Mouse (Mus musculus): ENCODE results near the gene G6pc3. TPM values are rescaled to one million over a fixed set of nuclear protein-coding genes. Genes with fewer than 3 reads are reported as not detected.
"Not testable (repeated sequence)": the region's sequence is repeated elsewhere in the genome, so short reads cannot be mapped to it uniquely, and the experiment has no call there.

G6pc3 gene
- 6.1 to 10.7 TPM (median 9.1 TPM) in 3 replicates for total RNA-seq (2017)

GRCm38 (mm10) chr11:102189461-102190436, at the start of gene G6pc3:
Gene G6pc3 (plus strand): TSS chr11:102189620.
- ATAC-seq (replicated peaks; ENCODE audit: insufficient number of reproducible peaks, low FRiP score, low TSS enrichment, poor library complexity, severe bottlenecking), result peak; percentile 92

- peak; percentile 53; the same call in 1 of the 2 replicates for ATAC-seq (replicated peaks; ENCODE audit: insufficient number of reproducible peaks, low FRiP score, low TSS enrichment, poor library complexity, severe bottlenecking)
These were observed 48.9 kb upstream of the G6pc3 start for GRCm38 (mm10) chr11:102140508-102140907.

- ATAC-seq (replicated peaks; ENCODE audit: insufficient number of reproducible peaks, low FRiP score, low TSS enrichment, poor library complexity, severe bottlenecking), result no peak
These were observed 47.1 kb upstream of the G6pc3 start for GRCm38 (mm10) chr11:102142355-102142754.

- no peak for ATAC-seq (replicated peaks; ENCODE audit: insufficient number of reproducible peaks, low FRiP score, low TSS enrichment, poor library complexity, severe bottlenecking)
These were observed 44.4 kb upstream of the G6pc3 start for GRCm38 (mm10) chr11:102144957-102145470.

- ATAC-seq (replicated peaks; ENCODE audit: insufficient number of reproducible peaks, low FRiP score, low TSS enrichment, poor library complexity, severe bottlenecking), result no peak
These were observed 43.9 kb upstream of the G6pc3 start, which contains the start of gene Nags for GRCm38 (mm10) chr11:102145471-102146001. Gene Nags (plus strand): TSS chr11:102145513.

GRCm38 (mm10) chr11:102146005-102146404, 43.4 kb upstream of the G6pc3 start:
- ATAC-seq (replicated peaks; ENCODE audit: insufficient number of reproducible peaks, low FRiP score, low TSS enrichment, poor library complexity, severe bottlenecking), result no peak

GRCm38 (mm10) chr11:102146531-102146930, 42.9 kb upstream of the G6pc3 start:
- no peak for ATAC-seq (replicated peaks; ENCODE audit: insufficient number of reproducible peaks, low FRiP score, low TSS enrichment, poor library complexity, severe bottlenecking)

GRCm38 (mm10) chr11:102147213-102147989, 42.0 kb upstream of the G6pc3 start:
- no peak for ATAC-seq (replicated peaks; ENCODE audit: insufficient number of reproducible peaks, low FRiP score, low TSS enrichment, poor library complexity, severe bottlenecking)

GRCm38 (mm10) chr11:102156039-102156785, 33.2 kb upstream of the G6pc3 start, which contains the start of gene Tmem101:
Gene Tmem101 (minus strand): TSS chr11:102156404.
- ATAC-seq (replicated peaks; ENCODE audit: insufficient number of reproducible peaks, low FRiP score, low TSS enrichment, poor library complexity, severe bottlenecking), result peak; percentile 96

- no peak for ATAC-seq (replicated peaks; ENCODE audit: insufficient number of reproducible peaks, low FRiP score, low TSS enrichment, poor library complexity, severe bottlenecking)
These were observed 32.7 kb upstream of the G6pc3 start for GRCm38 (mm10) chr11:102156786-102157089.

GRCm38 (mm10) chr11:102158024-102158423, 31.4 kb upstream of the G6pc3 start:
- not testable (repeated sequence) for ATAC-seq (replicated peaks; ENCODE audit: insufficient number of reproducible peaks, low FRiP score, low TSS enrichment, poor library complexity, severe bottlenecking)

GRCm38 (mm10) chr11:102159781-102160180, 29.6 kb upstream of the G6pc3 start:
- no peak for ATAC-seq (replicated peaks; ENCODE audit: insufficient number of reproducible peaks, low FRiP score, low TSS enrichment, poor library complexity, severe bottlenecking)

- no peak for ATAC-seq (replicated peaks; ENCODE audit: insufficient number of reproducible peaks, low FRiP score, low TSS enrichment, poor library complexity, severe bottlenecking)
These were observed 23.3 kb upstream of the G6pc3 start for GRCm38 (mm10) chr11:102165971-102166722.

GRCm38 (mm10) chr11:102167539-102167938, 21.9 kb upstream of the G6pc3 start:
- no peak for ATAC-seq (replicated peaks; ENCODE audit: insufficient number of reproducible peaks, low FRiP score, low TSS enrichment, poor library complexity, severe bottlenecking)

GRCm38 (mm10) chr11:102168689-102169088, 20.7 kb upstream of the G6pc3 start:
- ATAC-seq (replicated peaks; ENCODE audit: insufficient number of reproducible peaks, low FRiP score, low TSS enrichment, poor library complexity, severe bottlenecking), result no peak

GRCm38 (mm10) chr11:102179836-102180235, 9.6 kb upstream of the G6pc3 start:
- no peak for ATAC-seq (replicated peaks; ENCODE audit: insufficient number of reproducible peaks, low FRiP score, low TSS enrichment, poor library complexity, severe bottlenecking)

- no peak for ATAC-seq (replicated peaks; ENCODE audit: insufficient number of reproducible peaks, low FRiP score, low TSS enrichment, poor library complexity, severe bottlenecking)
These were observed 5.2 kb upstream of the G6pc3 start for GRCm38 (mm10) chr11:102184253-102184645.

All from monocyte, adult 5-6 weeks (primary cell).